Mouse (Mus musculus) small intestine, adult 2 months (tissue): Measurements from ENCODE around the gene Gabrd.

Experiments used
- CTCF ChIP-seq: fragments of 200-500 bp; IDR thresholded peaks from 2 replicates; pipeline ENCODE4 v1.5.1; 2012; ENCODE audit warnings: low read depth, mild to moderate bottlenecking, control low read depth, inconsistent platforms, low read length, moderate library complexity, mixed read lengths; ENCODE audit not compliant: insufficient replicate concordance, insufficient read length; ENCODE audit errors: extremely low read depth
- POLR2A ChIP-seq: fragments of 200-500 bp; IDR thresholded peaks from 2 replicates; pipeline ENCODE4 v1.6.1; 2012; ENCODE audit warnings: low read depth, mild to moderate bottlenecking, control low read depth, inconsistent platforms, low read length, moderate library complexity

DNA sequence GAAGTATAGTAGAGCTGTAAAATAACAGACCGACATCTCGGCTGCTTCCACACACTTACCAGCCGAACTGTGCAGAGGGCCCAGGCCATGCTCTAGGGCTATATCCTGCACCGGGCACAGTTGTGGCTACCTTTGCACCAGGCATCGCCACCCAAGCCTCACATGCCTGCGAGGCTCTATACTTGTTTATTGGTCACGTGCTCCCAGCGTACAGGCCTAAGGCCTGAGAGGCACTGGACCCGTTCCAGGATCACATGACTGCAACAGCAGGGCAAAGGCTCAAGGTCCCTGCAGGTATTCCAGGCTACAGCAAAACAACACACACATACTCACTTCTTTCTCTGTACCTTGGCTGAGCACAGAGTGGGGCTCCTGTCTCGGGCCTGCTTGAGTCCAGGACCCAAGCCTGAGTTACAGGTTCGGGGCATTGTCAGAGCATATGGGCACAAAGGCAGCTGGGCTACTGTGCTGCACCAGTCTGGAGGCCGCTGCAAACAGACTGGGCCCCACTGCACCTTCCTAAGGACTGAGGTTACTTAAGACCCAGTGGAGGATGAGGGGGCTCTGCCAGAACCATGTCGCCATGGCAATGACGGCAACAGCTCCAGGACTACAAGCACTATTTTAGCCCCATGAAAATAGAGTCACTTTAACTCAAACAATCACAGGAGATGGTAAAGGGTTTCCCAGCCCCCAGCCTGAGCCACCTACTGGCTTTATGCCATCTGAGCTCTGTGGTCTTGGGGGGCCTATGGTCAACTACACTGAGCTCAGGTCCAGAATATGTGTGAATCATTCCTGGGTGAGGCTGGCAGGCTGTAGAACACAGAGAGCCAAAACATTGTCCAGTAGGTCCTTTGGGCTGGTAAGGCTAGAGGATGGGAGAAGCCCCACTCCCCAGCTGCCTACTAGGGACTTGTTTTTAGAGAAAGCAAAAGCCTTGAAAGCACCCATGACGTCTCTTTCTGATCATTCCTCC, 26.9 kb downstream of the Gabrd start:
- TF ChIP-seq POLR2A (no peak), CTCF (no peak)
